8 mouse cellular contexts compared by ENCODE assay signal in genomic region chr2:129065437-129066282, GRCm38 (mm10). TPM values are rescaled to one million over a fixed set of nuclear protein-coding genes. Genes with fewer than 3 reads are reported as not detected.
A peak's percentile ranks its signal among the peaks of the same experiment; 100 is the strongest.
DNase-seq lines count a peak whose midpoint lies in the region; ATAC-seq and TF ChIP-seq lines count a peak whose summit lies in the region.

TSS of gene Ttl (plus strand) at chr2:129065942.

- TF ChIP-seq CTCF in olfactory bulb, adult 2 months (IDR thresholded peaks at IDR 0.05; ENCODE audit: insufficient read depth, low read depth, low read length), result no peak

- no peaks in the 10 kb centered on the region for H3K36me3 ChIP-seq in lung, embryonic 15.5 days

- H3K9ac ChIP-seq in lung, embryonic 15.5 days, result peak within 1 kb of the TSS; percentile 79

- peak; percentile 76 for DNase-seq in NIH3T3 (ENCODE audit: low read depth)
- DNase-seq in cerebellum, adult 8-10 months, result peak; percentile 78
- peak; percentile 43 for DNase-seq in forelimb bud, embryonic 11.5 days (ENCODE audit: low read depth, low spot score)
- DNase-seq in heart, postnatal 4 days, result peak; percentile 82
- DNase-seq in layer of hippocampus, adult 8-10 months (ENCODE audit: low spot score in 2 of 2), result peak; percentile 39 to 59
- DNase-seq in thymus, adult 18-20 months, result peak; percentile 61 to 69

- peak; percentile 97 for ATAC-seq in lung, embryonic 15.5 days (ENCODE audit: borderline replicate concordance, extremely low read depth, low FRiP score, low TSS enrichment)

- H3K9me3 ChIP-seq in lung, embryonic 15.5 days, result no peaks in the 10 kb centered on the region

- peak; percentile 79 for TF ChIP-seq POLR2A in olfactory bulb, adult 2 months (IDR thresholded peaks at IDR 0.05; ENCODE audit: insufficient read depth, low read depth, low read length)

- peak within 1 kb of the TSS; percentile 82 for H3K4me2 ChIP-seq in lung, embryonic 15.5 days

- WGBS in lung, embryonic 15.5 days, result 2% methylated on average over 57 of the region's 62 CpGs
- WGBS in olfactory bulb, adult 2 months, result under 1% methylated on average over 62 of the region's 62 CpGs

- H3K4me1 ChIP-seq in lung, embryonic 15.5 days, result peaks cover 19% of the 10 kb centered on the region; the same call in 1 of the 2 replicates
- H3K4me1 ChIP-seq in olfactory bulb, adult 2 months (ENCODE audit: control insufficient read depth, insufficient read depth, low read length), result peaks cover 6% of the 10 kb centered on the region

- H3K27me3 ChIP-seq in lung, embryonic 15.5 days, result no peaks in the 10 kb centered on the region

- peak within 1 kb of the TSS; percentile 93 for H3K4me3 ChIP-seq in lung, embryonic 15.5 days
- peak within 1 kb of the TSS; percentile 63 for H3K4me3 ChIP-seq in olfactory bulb, adult 2 months (ENCODE audit: insufficient read depth, low read depth, low read length)

- peak within 1 kb of the TSS; percentile 64 for H3K27ac ChIP-seq in lung, embryonic 15.5 days
- H3K27ac ChIP-seq in olfactory bulb, adult 2 months (ENCODE audit: insufficient read depth, low read depth, low read length), result 0 out of 2 replicates have a peak within 1 kb of the TSS, but pooled peaks have one; percentile 11

RNA-seq across cellular contexts. Expression of gene Ttl, which starts in this region (rescaled TPM):
- total RNA-seq in heart, postnatal 4 days (2021), result 10 to 100 TPM; 18.7 to 18.9 TPM
- total RNA-seq in layer of hippocampus, adult 8-10 months (2022), result 10 to 100 TPM; 32.4 to 37.3 (median 35.4) TPM
- 12.4 and 13.7 TPM in 2 replicates for polyA plus RNA-seq in lung, embryonic 15.5 days (2015; fragmentation: Nextera tagmentation; extraction: Ambion mirVana)
- not detected in 2 replicates for polyA plus RNA-seq in olfactory bulb, adult 2 months (2012; ENCODE audit: insufficient read depth, insufficient read length, low replicate concordance, missing spikeins)

Comparison
In these comparisons a context has a peak if more than half of its experiments do, and no peak if none do; other contexts are left out.
1. Peak in every context shown above with its lines: DNase-seq, ATAC-seq, H3K4me3 ChIP-seq and H3K27ac ChIP-seq.